Mouse (Mus musculus): ENCODE data around the gene Mmp9.

The Mmp9 gene

DNA sequence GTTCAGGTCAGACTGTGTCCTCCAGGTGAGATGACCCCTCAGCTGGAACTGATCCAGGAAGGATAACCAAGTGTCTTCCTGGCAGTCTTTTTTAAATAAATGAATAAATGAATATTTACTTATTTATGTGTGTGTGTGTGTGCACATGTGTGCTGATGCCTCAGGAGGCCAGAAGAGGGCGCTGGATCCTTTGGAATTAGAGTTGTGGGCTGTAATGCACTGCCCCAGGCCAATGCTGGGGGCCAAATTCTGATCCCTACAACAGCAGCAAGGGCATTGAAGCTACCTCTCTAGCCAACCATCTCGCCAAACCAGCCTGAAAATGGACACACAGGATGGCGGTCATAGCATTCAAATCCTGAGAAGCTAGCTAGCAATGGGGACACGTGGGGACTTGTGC, 15.1 kb downstream of the Mmp9 start:
- DNase-seq (ENCODE audit: low spot score in 2 of 2), result no peak

DNA sequence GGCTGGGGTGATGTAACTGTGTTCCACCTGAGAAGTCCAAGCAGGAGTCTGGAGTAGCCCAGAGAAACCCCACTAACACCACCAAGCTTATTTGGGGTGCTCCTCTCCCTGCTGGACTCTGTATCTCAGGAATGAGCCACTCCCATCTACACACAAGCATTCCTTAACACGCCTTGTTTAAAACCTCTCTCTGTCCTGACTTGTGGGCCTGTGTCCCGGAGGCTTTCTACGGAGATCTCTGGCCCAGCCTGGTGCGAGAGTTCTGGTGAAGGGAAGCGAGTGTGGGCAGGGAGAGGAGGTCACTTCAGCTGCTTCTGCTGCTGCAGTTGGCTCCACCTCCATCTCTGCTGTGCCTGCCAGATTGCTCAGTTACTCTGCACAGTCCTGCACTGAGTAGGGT, 15.6 kb downstream of the Mmp9 start:
- no peak for DNase-seq (ENCODE audit: low spot score in 2 of 2)

DNA sequence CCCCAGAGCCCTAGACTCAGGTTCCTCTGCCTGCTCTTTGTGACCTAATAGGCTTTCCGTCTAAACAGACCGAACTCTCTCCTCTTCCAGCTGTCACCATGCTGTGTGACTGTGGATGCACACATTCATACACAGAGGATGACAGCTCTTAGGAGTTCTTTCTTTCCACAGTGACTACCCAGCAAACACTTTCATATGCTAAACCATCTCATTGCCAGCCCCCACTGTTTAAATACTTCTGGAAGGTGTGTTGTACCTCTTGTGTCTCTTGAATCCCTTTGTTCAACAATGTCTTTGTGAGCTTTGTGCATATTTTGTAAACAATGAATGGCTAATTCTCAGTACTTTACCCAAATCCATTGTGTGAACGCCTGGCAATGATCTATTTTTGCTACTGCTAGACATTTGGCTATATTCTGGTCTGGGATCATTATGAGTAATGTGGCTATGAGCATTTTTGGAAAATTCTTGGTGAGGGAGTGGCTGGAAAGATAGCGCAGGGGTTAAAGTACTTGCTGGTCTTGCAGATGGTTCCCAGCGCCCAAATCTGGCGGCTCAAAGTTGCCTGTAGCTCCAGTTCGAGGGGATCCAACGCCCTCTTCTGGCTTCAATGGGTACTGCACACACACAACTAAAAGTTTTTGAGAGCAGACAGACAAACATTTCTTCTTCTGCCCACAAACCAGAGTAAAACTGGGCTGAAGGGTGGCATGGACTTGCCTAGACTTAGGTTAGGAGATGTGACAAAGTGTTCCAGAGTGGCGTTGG, 17.2 kb downstream of the Mmp9 start:
- no peak for DNase-seq (ENCODE audit: low spot score in 2 of 2)

DNA sequence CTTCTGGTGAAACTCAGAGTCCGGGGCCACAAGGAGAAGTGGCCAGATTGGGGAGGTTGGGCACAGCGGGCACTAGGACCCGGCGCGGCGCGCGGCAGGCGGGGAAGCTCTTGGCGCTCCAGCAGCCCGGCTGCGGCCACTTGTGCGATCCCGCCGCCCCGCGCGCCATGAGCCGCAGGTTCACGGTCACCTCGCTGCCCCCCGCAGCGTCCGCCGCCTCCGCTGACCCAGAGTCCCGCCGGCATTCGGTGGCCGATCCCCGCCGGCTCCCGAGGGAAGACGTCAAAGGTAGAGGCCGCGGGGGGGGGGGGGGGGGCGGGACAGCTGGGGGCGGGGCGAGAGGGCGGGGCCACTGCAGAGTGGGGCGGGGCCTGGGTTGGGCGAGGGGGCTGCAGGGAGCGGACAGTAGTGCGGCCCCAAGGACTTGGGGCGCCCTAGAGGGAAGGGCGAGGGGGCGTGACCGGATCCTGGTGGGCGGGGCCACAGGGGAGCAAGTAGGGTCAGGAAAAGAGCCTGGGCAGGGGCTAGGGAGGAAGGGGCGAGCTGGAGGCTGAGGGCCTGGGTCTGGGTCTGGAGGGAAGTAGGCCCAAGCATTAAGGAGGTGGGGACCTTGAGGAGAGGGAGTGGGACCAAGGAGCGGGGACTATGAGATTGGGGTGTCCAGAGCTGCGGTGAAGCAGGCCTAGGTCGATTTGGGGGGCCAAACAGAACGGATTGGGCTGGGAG, 20.3 kb downstream of the Mmp9 start, which contains the start of gene Slc12a5:
Slc12a5 (plus strand) TSS at position 87 of the 726 bp plus-strand sequence.
- peak in 1 of 2 experiments; percentile 48 for DNase-seq (ENCODE audit: low spot score in 2 of 2)

DNA sequence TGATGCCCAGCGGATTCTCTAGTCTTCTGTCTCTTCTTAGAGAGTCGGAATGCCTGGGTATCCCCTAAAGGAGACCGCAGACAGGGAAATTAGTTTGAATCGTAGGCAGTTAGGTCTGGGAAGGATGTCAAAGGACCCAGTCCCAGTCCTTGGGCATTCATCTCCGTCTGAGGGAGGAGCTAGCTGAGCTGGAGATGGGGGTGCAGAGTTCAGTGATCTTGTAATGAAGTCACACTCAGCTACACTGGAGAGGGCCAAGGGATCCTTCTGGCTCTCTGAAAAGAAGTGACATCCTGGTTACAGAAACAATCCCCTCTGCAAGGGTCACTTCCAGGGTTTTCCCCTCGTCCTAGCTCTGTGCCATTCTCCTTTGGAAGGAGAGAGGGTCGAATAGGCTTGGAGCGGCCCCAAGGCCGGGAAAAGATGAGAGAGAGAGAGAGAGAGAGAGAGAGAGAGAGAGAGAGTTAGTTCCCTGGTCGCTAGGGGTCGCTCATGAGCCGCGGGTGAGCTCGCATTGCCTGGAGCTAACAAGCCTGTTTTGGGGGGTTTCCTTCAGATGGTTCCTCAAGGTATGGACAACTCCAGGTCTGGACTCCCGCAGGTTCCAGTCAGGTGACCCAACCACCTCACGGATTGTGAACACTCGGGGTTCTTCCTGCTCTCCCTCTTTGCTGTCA, 21.1 kb downstream of the Mmp9 start:
- DNase-seq (ENCODE audit: low spot score in 2 of 2), result peak; percentile 62 to 75

DNA sequence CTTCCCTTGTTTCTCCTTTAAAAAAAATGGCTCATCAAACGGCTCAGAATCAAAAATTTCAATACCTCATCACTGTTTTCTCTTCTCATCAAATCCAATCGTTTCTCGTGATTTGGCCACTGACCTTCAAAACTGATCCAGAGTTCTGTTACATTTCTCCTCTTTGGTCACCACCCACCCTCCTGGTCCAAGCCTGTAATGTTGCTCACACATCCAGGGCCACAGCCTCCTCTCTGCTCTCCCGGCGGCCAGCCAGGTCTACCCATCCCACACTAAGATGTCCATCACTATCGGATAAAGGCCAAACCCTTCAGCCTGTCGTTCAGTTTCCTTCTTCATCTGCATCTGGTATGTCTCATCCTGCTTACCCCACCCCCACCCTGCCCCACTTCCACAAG, 21.6 kb downstream of the Mmp9 start:
- DNase-seq (ENCODE audit: low spot score in 2 of 2), result no peak

DNA sequence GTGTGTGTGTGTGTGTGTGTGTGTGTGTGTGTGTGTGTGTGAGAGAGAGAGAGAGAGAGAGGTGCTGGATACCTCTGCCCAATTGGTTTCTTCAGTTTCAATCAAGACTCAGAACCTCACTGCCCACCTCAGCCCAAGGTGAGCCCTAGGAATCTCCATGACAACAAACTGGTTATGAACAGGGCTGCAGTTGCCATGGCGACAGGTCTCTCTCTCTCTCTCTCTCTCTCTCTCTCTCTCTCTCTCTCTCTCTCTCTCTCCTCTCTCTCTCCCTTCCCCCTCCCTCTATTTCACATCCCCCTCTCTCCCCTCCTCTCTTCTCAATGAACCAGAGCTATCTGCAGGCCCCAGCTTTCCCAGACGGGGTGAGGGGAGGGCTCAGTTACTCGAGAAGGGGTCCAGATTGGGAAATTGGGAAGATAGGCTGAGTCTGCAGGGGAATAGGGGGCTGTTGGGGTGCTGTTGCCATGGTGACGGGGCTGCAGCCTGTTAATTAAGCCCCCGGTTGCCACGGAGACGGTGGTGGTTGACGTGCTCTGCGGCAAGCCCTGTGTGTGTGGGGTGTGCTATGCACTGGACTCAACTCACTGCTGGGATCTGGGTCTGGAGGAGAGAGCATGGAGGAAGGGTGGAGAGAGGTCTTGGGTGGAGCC, 23.8 kb downstream of the Mmp9 start:
- no peak for DNase-seq (ENCODE audit: low spot score in 2 of 2)

DNA sequence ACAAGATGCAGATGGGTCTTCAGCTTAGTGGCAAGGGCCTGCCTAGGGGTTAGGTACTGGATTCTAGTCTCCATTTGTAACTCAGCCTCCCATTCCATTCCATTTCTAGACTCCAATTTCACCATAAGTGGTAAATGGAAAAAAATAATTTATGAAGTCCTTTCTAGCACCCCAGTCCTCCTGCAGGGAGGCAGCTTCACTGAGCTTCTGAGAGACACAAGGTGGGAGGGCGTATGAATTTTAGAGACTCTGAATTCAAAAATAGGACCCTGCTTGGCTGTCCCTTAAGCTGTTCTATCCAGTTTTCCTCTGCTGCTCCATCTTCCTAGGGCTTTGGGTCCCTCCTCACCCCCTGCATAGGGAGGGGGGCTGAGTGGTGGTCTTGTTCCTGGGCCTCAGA, 24.4 kb downstream of the Mmp9 start:
- no peak for DNase-seq (ENCODE audit: low spot score in 2 of 2)

DNA sequence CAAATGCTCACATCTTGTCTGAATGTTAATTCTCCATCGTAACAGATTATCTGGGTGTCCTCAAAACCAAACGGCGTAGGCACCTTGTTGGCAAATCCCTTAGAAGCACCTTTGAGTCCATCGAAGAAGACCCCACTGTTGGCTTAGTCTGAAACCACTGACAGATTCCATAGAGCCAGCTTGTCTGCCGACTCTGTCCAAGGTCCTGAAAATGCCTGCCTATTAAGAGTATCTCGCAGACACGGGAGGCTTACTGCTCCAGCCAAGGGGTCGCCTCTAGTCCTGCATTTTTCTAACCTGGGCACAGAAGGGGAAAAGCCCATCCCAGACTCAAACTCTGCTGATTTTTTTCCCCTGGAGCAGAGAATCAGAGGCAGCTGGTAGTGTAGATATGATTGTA, 25.8 kb downstream of the Mmp9 start:
- no peak for DNase-seq (ENCODE audit: low spot score in 2 of 2)

DNA sequence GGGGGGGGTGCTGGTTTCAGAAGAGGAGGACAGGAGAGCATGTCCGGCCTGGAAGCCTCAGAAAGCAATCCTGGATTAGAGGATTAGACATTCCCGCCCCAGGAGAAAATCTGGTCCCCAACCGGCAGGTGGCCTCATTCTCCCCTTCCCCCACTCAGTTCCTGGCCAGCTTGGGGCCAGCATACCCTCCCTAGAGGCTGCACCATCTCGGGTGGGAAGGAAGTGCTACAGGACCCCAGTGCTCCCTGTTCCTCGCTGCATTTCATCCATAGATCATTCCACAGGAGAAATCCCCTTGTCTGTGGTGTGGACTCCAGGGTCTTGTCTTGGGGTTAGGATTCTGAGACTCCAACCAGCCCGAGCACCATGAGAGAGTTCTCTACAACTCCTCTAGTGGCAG, 26.6 kb downstream of the Mmp9 start:
- no peak for DNase-seq (ENCODE audit: low spot score in 2 of 2)

DNA sequence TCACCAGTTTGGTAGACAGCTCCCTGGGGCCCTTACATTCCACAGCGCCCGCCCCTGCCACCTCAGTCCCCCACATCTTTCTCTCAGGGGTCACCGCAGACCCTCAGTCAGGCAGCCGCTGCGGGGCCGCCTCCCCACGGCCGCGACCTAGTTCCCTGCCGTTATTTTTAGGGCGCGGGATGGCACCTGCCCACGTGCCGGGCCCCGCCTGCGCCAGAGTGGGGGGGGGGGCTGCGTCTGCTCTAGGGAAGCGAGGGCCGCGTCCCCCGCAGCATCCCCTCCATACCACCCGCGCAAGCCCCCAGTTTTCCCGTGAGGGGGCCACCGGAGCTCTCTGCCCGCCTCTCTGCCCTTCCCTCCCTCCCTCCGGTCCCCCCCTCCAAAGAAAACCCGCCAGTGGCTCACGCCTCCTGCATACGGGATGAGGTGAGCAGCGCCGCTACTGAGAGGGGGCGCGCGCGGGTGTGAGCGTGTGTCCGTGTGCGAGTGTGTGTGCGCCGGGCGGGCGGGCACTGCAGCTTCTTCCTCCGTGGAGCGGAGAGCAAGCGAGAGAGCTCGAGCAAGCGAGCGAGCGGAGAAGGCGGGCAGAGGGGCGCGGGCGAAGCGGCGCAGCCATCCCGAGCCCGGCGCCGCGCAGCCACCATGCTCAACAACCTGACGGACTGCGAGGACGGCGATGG, 27.3 kb downstream of the Mmp9 start:
- no peak for DNase-seq (ENCODE audit: low spot score in 2 of 2)

DNA sequence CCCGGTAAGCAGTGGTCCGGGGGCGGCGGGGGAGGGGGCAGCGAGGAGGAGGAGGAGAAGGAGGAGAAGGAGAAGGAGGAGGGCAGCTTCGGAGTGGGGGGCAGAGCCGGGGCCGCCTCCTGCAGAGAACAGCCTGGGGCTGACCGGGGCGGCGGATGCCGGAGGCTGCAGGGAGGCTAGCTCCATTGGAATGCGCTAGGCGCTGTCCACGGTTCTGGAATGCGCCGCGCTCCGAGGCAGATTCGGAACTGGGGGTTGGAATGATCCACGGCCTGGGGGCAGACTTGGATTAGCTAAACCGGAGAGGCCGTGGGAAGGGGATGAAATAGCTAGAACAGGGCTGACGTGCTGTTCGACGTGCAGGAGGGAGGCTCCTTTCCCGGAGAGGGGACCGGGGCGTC, 27.9 kb downstream of the Mmp9 start:
- DNase-seq (ENCODE audit: low spot score in 2 of 2), result no peak

DNA sequence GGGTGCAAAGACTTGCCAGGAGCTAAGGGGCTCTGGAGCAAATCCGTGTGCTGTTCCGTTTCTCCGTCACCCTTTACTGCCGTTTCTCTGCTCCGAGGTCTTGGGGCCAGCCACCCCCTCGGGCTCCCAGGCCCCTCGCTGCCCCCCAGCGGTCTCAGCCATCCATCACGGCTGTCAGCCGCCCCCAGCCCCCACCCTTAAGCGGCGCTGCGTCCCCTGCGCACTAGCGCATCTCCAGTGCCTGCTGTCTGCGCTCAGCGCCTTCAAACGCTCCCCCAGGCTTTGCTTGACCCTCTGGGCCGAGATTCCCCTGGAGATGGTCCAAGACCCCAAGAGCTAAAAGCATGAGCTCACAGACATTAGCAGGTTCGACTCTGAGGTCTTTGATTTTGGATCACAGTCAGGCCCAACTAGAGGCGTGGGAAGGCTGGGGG, 28.8 kb downstream of the Mmp9 start:
- no peak for DNase-seq (ENCODE audit: low spot score in 2 of 2)

DNA sequence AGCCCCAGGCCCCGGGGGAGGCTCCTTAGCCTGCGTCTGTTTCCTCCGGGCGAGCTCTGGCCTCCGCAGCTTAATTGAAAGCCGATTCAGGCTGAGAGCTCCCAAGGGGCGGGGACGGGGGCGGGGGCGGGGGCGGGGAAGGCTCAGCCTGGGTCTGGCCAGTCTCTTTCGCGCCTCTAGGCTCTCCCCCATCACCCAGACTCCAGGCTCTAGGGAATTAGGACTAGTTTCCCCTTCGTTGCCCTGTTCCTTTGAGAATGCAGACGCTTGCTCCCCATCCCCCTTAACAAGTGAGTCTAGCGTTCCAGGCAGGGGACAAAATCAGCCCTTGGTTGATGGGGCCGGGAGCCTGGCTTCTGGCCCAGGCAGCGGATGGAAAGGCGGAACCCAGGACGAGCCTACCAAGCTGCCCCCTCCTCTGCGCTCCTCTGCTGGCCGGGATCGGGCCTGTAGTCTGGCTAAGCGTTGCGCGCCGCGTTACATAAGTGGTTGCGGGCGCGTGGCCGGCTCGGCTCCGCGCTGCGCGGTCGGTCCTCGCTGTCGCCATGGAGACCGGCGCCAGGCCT, 30.1 kb downstream of the Mmp9 start:
- no peak for DNase-seq (ENCODE audit: low spot score in 2 of 2)

DNA sequence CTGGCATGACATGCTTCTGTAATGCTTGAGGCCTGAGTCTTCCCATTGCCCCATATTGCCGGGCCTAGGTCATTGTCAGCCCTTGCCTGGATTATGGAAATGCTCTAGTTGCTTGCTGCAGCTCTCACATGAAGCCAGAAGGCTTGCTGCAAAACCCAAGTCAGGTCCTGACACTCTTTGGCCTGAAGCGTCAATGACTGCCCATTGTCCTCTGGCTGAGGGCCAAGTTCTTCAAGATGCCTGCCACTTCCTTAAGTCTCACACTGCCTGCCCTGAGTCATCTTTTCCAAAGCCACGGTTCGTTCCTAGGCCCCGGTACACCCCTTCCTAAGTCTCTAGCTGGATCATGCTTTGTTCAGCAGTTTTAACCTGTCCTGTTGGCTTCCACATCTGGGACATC, 32.1 kb downstream of the Mmp9 start:
- DNase-seq (ENCODE audit: low spot score in 2 of 2), result no peak

DNA sequence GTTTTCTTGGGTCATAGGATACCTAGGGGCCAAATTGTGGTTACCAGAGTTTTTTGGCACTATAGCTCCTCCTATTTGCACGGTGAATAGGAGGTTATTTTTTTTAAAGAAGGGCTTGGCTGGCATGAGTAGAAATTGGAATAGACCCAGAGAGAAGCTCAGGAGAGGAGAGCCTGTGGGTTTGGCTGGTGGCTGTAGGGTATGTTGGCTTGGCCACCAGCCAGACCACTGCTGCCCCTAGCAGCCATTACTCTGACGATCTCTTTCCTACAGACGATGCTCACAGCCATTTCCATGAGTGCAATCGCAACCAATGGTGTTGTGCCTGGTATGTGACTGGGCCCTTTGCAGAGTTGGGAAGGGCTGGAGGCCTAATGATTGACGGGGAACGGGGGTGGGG, 35.0 kb downstream of the Mmp9 start:
- no peak for DNase-seq (ENCODE audit: low spot score in 2 of 2)

DNA sequence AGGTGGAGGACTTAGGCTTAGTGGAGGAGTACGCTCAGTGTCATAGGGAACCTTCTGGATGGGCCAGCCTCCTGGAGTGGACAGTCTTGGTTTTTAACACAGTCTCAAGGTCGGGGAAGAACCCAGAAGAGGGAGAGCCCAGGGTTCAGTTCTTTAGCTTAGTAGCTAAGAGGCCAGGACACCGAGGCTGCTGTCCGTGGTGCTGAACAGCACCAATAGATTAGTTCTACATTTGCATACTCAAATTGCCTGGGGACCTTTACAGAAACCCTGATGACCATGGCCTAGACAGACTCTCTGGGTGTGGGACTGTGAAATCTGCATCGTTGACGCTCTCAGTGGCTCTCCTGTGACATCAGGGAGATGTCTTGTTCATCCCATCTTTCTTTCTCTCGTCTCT, 39.2 kb downstream of the Mmp9 start:
- no peak for DNase-seq (ENCODE audit: low spot score in 2 of 2)

DNA sequence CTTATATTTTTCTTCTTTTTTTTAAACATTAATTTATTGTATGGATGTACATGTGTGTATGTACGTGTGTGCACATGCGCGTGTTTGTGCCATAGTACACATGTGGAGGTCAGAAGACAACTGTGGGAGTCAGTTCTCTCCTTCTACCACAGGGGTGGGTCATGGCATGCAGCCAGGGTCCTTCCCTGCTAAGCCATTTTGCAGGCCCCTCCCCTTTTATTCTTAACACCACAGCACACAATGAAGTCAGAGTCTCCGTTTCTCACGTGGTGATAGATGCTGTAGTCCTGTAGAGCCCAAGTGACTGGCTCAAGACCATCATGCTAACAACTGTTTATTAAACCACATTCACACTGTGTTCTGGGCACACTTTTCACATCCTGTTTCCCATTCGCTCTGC, 45.4 kb downstream of the Mmp9 start:
- DNase-seq (ENCODE audit: low spot score in 2 of 2), result no peak

DNA sequence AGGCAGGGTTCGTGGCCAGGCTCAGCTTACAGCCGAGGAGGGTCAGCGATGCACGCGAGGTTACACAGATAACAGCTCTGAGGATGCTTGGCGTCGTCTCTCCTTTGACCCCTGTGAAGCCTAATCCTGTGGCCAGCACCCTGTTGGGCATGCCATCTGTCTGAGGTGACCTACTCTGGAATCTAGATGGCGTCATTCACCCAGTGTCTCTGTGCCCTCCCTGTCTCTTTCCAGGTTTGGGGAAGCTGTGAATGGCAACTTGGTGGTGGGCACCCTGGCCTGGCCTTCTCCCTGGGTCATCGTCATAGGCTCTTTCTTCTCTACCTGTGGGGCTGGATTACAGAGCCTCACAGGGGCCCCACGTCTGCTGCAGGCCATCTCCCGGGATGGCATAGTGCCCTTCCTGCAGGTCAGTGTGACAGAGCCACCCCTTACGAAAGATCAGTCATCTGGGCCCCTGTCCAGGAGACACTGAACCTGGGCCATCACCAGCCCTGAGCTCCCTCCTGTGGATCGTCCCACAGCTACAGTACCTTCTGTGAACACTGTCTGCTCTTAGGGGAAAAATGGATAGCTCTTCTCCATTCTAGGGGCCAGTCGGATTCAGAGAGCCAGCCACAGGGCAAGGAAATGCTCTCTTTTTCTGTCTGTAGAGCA, 45.9 kb downstream of the Mmp9 start:
- no peak for DNase-seq (ENCODE audit: low spot score in 2 of 2)

DNA sequence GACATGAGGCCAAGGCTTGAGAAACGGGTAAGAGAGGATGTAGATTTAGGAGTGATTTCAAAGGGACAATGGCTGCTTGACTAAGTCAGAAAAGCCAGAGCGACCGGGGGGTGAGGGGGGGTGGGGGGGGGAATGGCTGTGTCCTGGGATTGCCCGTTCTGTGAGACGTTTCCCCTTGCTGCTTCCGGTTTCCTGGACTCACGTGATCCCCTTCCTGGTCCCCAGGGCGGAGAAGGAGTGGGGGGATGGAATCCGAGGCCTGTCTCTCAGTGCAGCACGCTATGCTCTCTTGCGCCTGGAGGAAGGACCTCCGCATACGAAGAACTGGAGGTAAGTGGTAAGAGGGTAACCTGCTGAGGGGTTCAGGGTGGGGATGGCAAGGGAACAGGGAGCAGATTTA, 48.2 kb downstream of the Mmp9 start:
- no peak for DNase-seq (ENCODE audit: low spot score in 2 of 2)

DNA sequence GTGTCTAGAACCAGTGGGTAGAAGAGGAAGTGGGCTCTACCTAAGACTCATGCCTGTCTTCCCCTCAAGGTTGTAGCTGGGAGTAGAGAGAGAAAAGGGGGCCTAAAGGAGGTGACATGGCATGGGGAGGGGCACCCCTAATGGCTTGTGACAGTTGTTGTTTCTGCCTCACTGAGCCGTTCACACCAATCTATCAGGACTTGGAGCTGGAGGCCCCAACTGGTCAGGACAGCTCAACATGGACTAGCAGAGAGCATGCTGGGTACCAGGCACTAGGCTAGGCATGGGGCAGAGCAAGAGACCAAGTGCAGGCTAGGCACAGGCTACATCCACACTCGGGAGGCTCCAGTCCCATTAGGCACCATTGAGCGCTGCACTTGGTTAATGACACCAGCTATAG, 50.5 kb downstream of the Mmp9 start:
- no peak for DNase-seq (ENCODE audit: low spot score in 2 of 2)
